Mouse (Mus musculus): ENCODE results near the gene Abca12.

GRCm38 (mm10) chr1:71312171-71312570, 102.5 kb downstream of the Abca12 start:
- TF ChIP-seq GATA1 (IDR thresholded peaks at IDR 0.05; ENCODE audit: borderline replicate concordance, low read length): no peak
- no peak for TF ChIP-seq FLI1 (IDR thresholded peaks at IDR 0.05; ENCODE audit: low read length)

All from megakaryocyte, embryonic 14.5 days (primary cell).